In genomic region chr8:118587981-118588380, GRCm38 (mm10) we compare ENCODE assay signal across 25 mouse cellular contexts.
A peak's percentile ranks its signal among the peaks of the same experiment; 100 is the strongest.
DNase-seq lines count a peak whose midpoint lies in the region; ATAC-seq lines count a peak whose summit lies in the region.
"Had no signal": no experiment of that assay in that cellular context is flagged by ENCODE, and none has a peak within 500 bp of the region (broad histone marks: within the 10 kb centered on the region; RNA-seq: fewer than 3 reads in every experiment).

No protein-coding gene starts in this region.

- DNase-seq in heart, adult 18-20 months: peak; percentile 37 to 54
- DNase-seq in heart, postnatal 25 days (ENCODE audit: low spot score): no peak
- no peak for DNase-seq in embryo, embryonic 9.5 days (ENCODE audit: extremely low spot score)
- DNase-seq in cerebellum, adult 11-12 months: no peak
- DNase-seq: adrenal gland, postnatal 14 days; cerebellum, adult 11 months; cerebellum, adult 9-11 months; gastrocnemius, postnatal 25 days; kidney, adult 11 months; kidney, postnatal 14 days; lung, postnatal 36 days; thymus, postnatal 4 days had no signal

- no peak for ATAC-seq in heart, embryonic 11.5 days (replicated peaks; ENCODE audit: insufficient number of reproducible peaks, low FRiP score, low TSS enrichment)
- peak; percentile 90 for ATAC-seq in heart, embryonic 16.5 days (replicated peaks; ENCODE audit: extremely low read depth, insufficient read depth, low FRiP score)
- ATAC-seq in intestine, embryonic 15.5 days: no peak
- ATAC-seq: CD4-positive, CD25-positive, alpha-beta regulatory T cell, adult 4 months; forebrain, embryonic 13.5 days had no signal

- H3K36me3 ChIP-seq in heart, embryonic 11.5 days (ENCODE audit: control insufficient read depth, insufficient read depth, low read length): no peaks in the 10 kb centered on the region
- no peaks in the 10 kb centered on the region for H3K36me3 ChIP-seq in heart, embryonic 16.5 days (ENCODE audit: control insufficient read depth, insufficient read depth)
- H3K36me3 ChIP-seq in intestine, embryonic 15.5 days: no peaks in the 10 kb centered on the region
- H3K36me3 ChIP-seq: limb, embryonic 12.5 days; liver, embryonic 15.5 days; lung, embryonic 15.5 days; midbrain, embryonic 12.5 days; neural tube, embryonic 13.5 days had no signal

- no peak overlapping the region for H3K9ac ChIP-seq in heart, embryonic 11.5 days (ENCODE audit: low read depth, low read length)
- 0 out of 2 replicates have a peak overlapping the region, but pooled peaks have one; percentile 4 for H3K9ac ChIP-seq in heart, embryonic 16.5 days (ENCODE audit: low read length)
- H3K9ac ChIP-seq in intestine, embryonic 15.5 days: no peak overlapping the region
- H3K9ac ChIP-seq: forebrain, embryonic 13.5 days; hindbrain, embryonic 14.5 days; limb, embryonic 12.5 days; liver, embryonic 15.5 days; lung, embryonic 15.5 days; midbrain, embryonic 12.5 days; neural tube, embryonic 13.5 days had no signal

- 54% methylated on average over 5 of the region's 5 CpGs for WGBS in heart, embryonic 11.5 days (ENCODE audit: insufficient replicate concordance)
- 33% methylated on average over 5 of the region's 5 CpGs for WGBS in heart, embryonic 16.5 days
- 79% methylated on average over 5 of the region's 5 CpGs for WGBS in intestine, embryonic 15.5 days

- peaks cover 6% of the 10 kb centered on the region for H3K4me1 ChIP-seq in heart, embryonic 11.5 days (ENCODE audit: control insufficient read depth, insufficient read depth, low read length)
- peaks cover 28% of the 10 kb centered on the region for H3K4me1 ChIP-seq in heart, embryonic 16.5 days (ENCODE audit: control insufficient read depth, insufficient read depth, low read length)
- no peaks in the 10 kb centered on the region for H3K4me1 ChIP-seq in intestine, embryonic 15.5 days (replicated peaks)
- H3K4me1 ChIP-seq: forebrain, embryonic 13.5 days; limb, embryonic 12.5 days; liver, embryonic 15.5 days; lung, embryonic 15.5 days; megakaryocyte, embryonic 14.5 days; midbrain, embryonic 12.5 days had no signal

- no peak overlapping the region for H3K4me3 ChIP-seq in heart, embryonic 11.5 days (ENCODE audit: low read depth, low read length)
- H3K4me3 ChIP-seq in heart, embryonic 16.5 days (ENCODE audit: low read length): no peak overlapping the region
- H3K4me3 ChIP-seq in intestine, embryonic 15.5 days (replicated peaks): no peak overlapping the region
- H3K4me3 ChIP-seq: forebrain, embryonic 13.5 days; left cerebral cortex, adult 2 months; limb, embryonic 12.5 days; liver, embryonic 15.5 days; lung, embryonic 15.5 days; megakaryocyte, embryonic 14.5 days; midbrain, embryonic 12.5 days; neural tube, embryonic 13.5 days had no signal

- H3K9me3 ChIP-seq in heart, embryonic 11.5 days (replicated peaks; ENCODE audit: control insufficient read depth, low read length): no peaks in the 10 kb centered on the region
- H3K9me3 ChIP-seq in heart, embryonic 16.5 days (replicated peaks; ENCODE audit: control insufficient read depth, low read length): no peaks in the 10 kb centered on the region
- H3K9me3 ChIP-seq in intestine, embryonic 15.5 days: no peaks in the 10 kb centered on the region
- H3K9me3 ChIP-seq: forebrain, embryonic 13.5 days; limb, embryonic 12.5 days; lung, embryonic 15.5 days; midbrain, embryonic 12.5 days; neural tube, embryonic 13.5 days had no signal

- intact Hi-C loops in heart, postnatal 25 days (cut with DNase I): no loop called here

- no peaks in the 10 kb centered on the region for H3K27me3 ChIP-seq in heart, embryonic 11.5 days (ENCODE audit: control insufficient read depth, insufficient read depth, low read length)
- no peaks in the 10 kb centered on the region for H3K27me3 ChIP-seq in heart, embryonic 16.5 days (ENCODE audit: control insufficient read depth, insufficient read depth, low read length)
- H3K27me3 ChIP-seq in intestine, embryonic 15.5 days (replicated peaks): no peaks in the 10 kb centered on the region
- H3K27me3 ChIP-seq: forebrain, embryonic 13.5 days; limb, embryonic 12.5 days; liver, embryonic 15.5 days; lung, embryonic 15.5 days; megakaryocyte, embryonic 14.5 days; midbrain, embryonic 12.5 days; neural tube, embryonic 13.5 days had no signal

- no peak overlapping the region for H3K4me2 ChIP-seq in heart, embryonic 11.5 days
- peak overlapping the region; percentile 37; the same call in 1 of the 2 replicates for H3K4me2 ChIP-seq in heart, embryonic 16.5 days (ENCODE audit: low read depth, low read length)
- no peak overlapping the region for H3K4me2 ChIP-seq in intestine, embryonic 15.5 days (replicated peaks)
- H3K4me2 ChIP-seq: forebrain, embryonic 13.5 days; hindbrain, embryonic 14.5 days; limb, embryonic 12.5 days; liver, embryonic 15.5 days; lung, embryonic 15.5 days; midbrain, embryonic 12.5 days; neural tube, embryonic 13.5 days had no signal

- H3K27ac ChIP-seq in heart, embryonic 11.5 days (ENCODE audit: low read depth, low read length): peak overlapping the region; percentile 47
- peak overlapping the region; percentile 89 for H3K27ac ChIP-seq in heart, embryonic 16.5 days (ENCODE audit: low read length)
- no peak overlapping the region for H3K27ac ChIP-seq in intestine, embryonic 15.5 days
- H3K27ac ChIP-seq: forebrain, embryonic 13.5 days; hindbrain, embryonic 14.5 days; left cerebral cortex, adult 2 months; limb, embryonic 12.5 days; liver, embryonic 15.5 days; lung, embryonic 15.5 days; midbrain, embryonic 12.5 days; neural tube, embryonic 13.5 days had no signal

Comparison
In these comparisons a context has a peak if more than half of its experiments do, and no peak if none do; other contexts are left out.
1. DNase-seq: peak in heart, adult 18-20 months (2 of 2); none in heart, postnatal 25 days (single experiment), embryo, embryonic 9.5 days (single experiment) and cerebellum, adult 11-12 months (single experiment).